Mouse (Mus musculus): ENCODE measurements around the gene Tasp1. TPM values are rescaled to one million over a fixed set of nuclear protein-coding genes. Genes with fewer than 3 reads are reported as not detected.
A peak's percentile ranks its signal among the peaks of the same experiment; 100 is the strongest.
"Not testable (repeated sequence)": the region's sequence is repeated elsewhere in the genome, so short reads cannot be mapped to it uniquely, and the experiment has no call there.

Gene Tasp1
- polyA plus RNA-seq (2012; ENCODE audit: insufficient read depth, insufficient read length, missing spikeins): 4.8 and 6.1 TPM in 2 replicates

GRCm38 (mm10) chr2:140066353-140067314, at the start of gene Tasp1:
Gene Tasp1, minus strand, starts transcription at chr2:140066805.
- Histone ChIP-seq H3K4me1 (ENCODE audit: control insufficient read depth, insufficient read depth, insufficient read length, low read length) (no peaks in the 10 kb centered on the region), H3K27ac (replicated peaks; ENCODE audit: low read depth, low read length) (peak within 1 kb of the TSS; percentile 60)

GRCm38 (mm10) chr2:140113851-140114250, 47.2 kb upstream of the Tasp1 start:
- Histone ChIP-seq H3K4me1 (ENCODE audit: control insufficient read depth, insufficient read depth, insufficient read length, low read length) (no peaks in the 10 kb centered on the region), H3K27ac (replicated peaks; ENCODE audit: low read depth, low read length) (no peak overlapping the region)

More at GRCm38 (mm10) chr2:140066353-140067314, at the start of gene Tasp1:
- H3K4me3 ChIP-seq (ENCODE audit: insufficient read depth, low read depth, low read length): peak within 1 kb of the TSS; percentile 84

GRCm38 (mm10) chr2:140108945-140109344, 42.3 kb upstream of the Tasp1 start:
- Histone ChIP-seq H3K27ac (replicated peaks; ENCODE audit: low read depth, low read length) (no peak overlapping the region), H3K4me3 (ENCODE audit: insufficient read depth, low read depth, low read length) (no peak overlapping the region), H3K4me1 (ENCODE audit: control insufficient read depth, insufficient read depth, insufficient read length, low read length) (no peaks in the 10 kb centered on the region)

More at GRCm38 (mm10) chr2:140113851-140114250, 47.2 kb upstream of the Tasp1 start:
- no peak overlapping the region for H3K4me3 ChIP-seq (ENCODE audit: insufficient read depth, low read depth, low read length)

- Histone ChIP-seq H3K27ac (replicated peaks; ENCODE audit: low read depth, low read length) (no peak overlapping the region), H3K4me3 (ENCODE audit: insufficient read depth, low read depth, low read length) (no peak overlapping the region), H3K4me1 (ENCODE audit: control insufficient read depth, insufficient read depth, insufficient read length, low read length) (no peaks in the 10 kb centered on the region)
These were observed 41.0 kb upstream of the Tasp1 start for GRCm38 (mm10) chr2:140107641-140108040.

- no peak overlapping the region for H3K4me3 ChIP-seq (ENCODE audit: insufficient read depth, low read depth, low read length)
- no peak overlapping the region for H3K27ac ChIP-seq (replicated peaks; ENCODE audit: low read depth, low read length)
- H3K4me1 ChIP-seq (ENCODE audit: control insufficient read depth, insufficient read depth, insufficient read length, low read length): no peaks in the 10 kb centered on the region
These were observed 38.3 kb upstream of the Tasp1 start for GRCm38 (mm10) chr2:140104951-140105350.

- Histone ChIP-seq H3K27ac (replicated peaks; ENCODE audit: low read depth, low read length) (no peak overlapping the region), H3K4me1 (ENCODE audit: control insufficient read depth, insufficient read depth, insufficient read length, low read length) (no peaks in the 10 kb centered on the region), H3K4me3 (ENCODE audit: insufficient read depth, low read depth, low read length) (no peak overlapping the region)
These were observed 34.2 kb upstream of the Tasp1 start for GRCm38 (mm10) chr2:140100551-140101474.

- H3K27ac ChIP-seq (replicated peaks; ENCODE audit: low read depth, low read length): no peak overlapping the region
- H3K4me1 ChIP-seq (ENCODE audit: control insufficient read depth, insufficient read depth, insufficient read length, low read length): no peaks in the 10 kb centered on the region
- no peak overlapping the region for H3K4me3 ChIP-seq (ENCODE audit: insufficient read depth, low read depth, low read length)
These were observed 33.4 kb upstream of the Tasp1 start for GRCm38 (mm10) chr2:140099971-140100370.

GRCm38 (mm10) chr2:140097131-140097591, 30.6 kb upstream of the Tasp1 start:
- Histone ChIP-seq H3K4me1 (ENCODE audit: control insufficient read depth, insufficient read depth, insufficient read length, low read length) (no peaks in the 10 kb centered on the region), H3K27ac (replicated peaks; ENCODE audit: low read depth, low read length) (no peak overlapping the region), H3K4me3 (ENCODE audit: insufficient read depth, low read depth, low read length) (no peak overlapping the region)

GRCm38 (mm10) chr2:140096034-140096433, 29.4 kb upstream of the Tasp1 start:
- H3K4me1 ChIP-seq (ENCODE audit: control insufficient read depth, insufficient read depth, insufficient read length, low read length): no peaks in the 10 kb centered on the region
- H3K4me3 ChIP-seq (ENCODE audit: insufficient read depth, low read depth, low read length): no peak overlapping the region
- no peak overlapping the region for H3K27ac ChIP-seq (replicated peaks; ENCODE audit: low read depth, low read length)

- Histone ChIP-seq H3K27ac (replicated peaks; ENCODE audit: low read depth, low read length) (no peak overlapping the region), H3K4me3 (ENCODE audit: insufficient read depth, low read depth, low read length) (no peak overlapping the region), H3K4me1 (ENCODE audit: control insufficient read depth, insufficient read depth, insufficient read length, low read length) (no peaks in the 10 kb centered on the region)
These were observed 26.8 kb upstream of the Tasp1 start for GRCm38 (mm10) chr2:140093433-140093832.

- Histone ChIP-seq H3K27ac (replicated peaks; ENCODE audit: low read depth, low read length) (no peak overlapping the region), H3K4me3 (ENCODE audit: insufficient read depth, low read depth, low read length) (no peak overlapping the region), H3K4me1 (ENCODE audit: control insufficient read depth, insufficient read depth, insufficient read length, low read length) (no peaks in the 10 kb centered on the region)
These were observed 17.6 kb upstream of the Tasp1 start for GRCm38 (mm10) chr2:140084245-140084644.

GRCm38 (mm10) chr2:140080747-140081577, 14.4 kb upstream of the Tasp1 start:
- Histone ChIP-seq H3K4me3 (ENCODE audit: insufficient read depth, low read depth, low read length) (no peak overlapping the region), H3K27ac (replicated peaks; ENCODE audit: low read depth, low read length) (no peak overlapping the region), H3K4me1 (ENCODE audit: control insufficient read depth, insufficient read depth, insufficient read length, low read length) (no peaks in the 10 kb centered on the region)

GRCm38 (mm10) chr2:140079284-140079683, 12.7 kb upstream of the Tasp1 start:
- not testable (repeated sequence) for H3K4me1 ChIP-seq (ENCODE audit: control insufficient read depth, insufficient read depth, insufficient read length, low read length); H3K27ac ChIP-seq (replicated peaks; ENCODE audit: low read depth, low read length); H3K4me3 ChIP-seq (ENCODE audit: insufficient read depth, low read depth, low read length)

- no peaks in the 10 kb centered on the region for H3K4me1 ChIP-seq (ENCODE audit: control insufficient read depth, insufficient read depth, insufficient read length, low read length)
- no peak overlapping the region for H3K4me3 ChIP-seq (ENCODE audit: insufficient read depth, low read depth, low read length)
- H3K27ac ChIP-seq (replicated peaks; ENCODE audit: low read depth, low read length): no peak overlapping the region
These were observed 12.1 kb upstream of the Tasp1 start for GRCm38 (mm10) chr2:140078600-140079280.
